Mouse (Mus musculus) lung, adult 2 months (tissue): ENCODE data around the gene Tank. TPM values are rescaled to one million over a fixed set of nuclear protein-coding genes. Genes with fewer than 3 reads are reported as not detected.

Experiments used
- DNase-seq: peaks from one replicate; pipeline ENCODE4 v3.0.0; 2022
- H3K4me1 ChIP-seq: fragments of 200-500 bp; 2 replicates; pipeline ENCODE4 v1.6.1; 2011; ENCODE audit warnings: low read length; ENCODE audit not compliant: control insufficient read depth, insufficient read depth
- H3K4me3 ChIP-seq: fragments of 200-500 bp; replicated peaks from 2 replicates; pipeline ENCODE3; 2011; ENCODE audit warnings: low read depth, mild to moderate bottlenecking, control low read depth, low read length; ENCODE audit errors: extremely low read depth
- CTCF ChIP-seq: fragments of 200-500 bp; IDR thresholded peaks from 2 replicates; pipeline ENCODE4 v1.5.1; 2011; ENCODE audit warnings: mild to moderate bottlenecking, low read length, control low read depth; ENCODE audit not compliant: insufficient read depth
- POLR2A ChIP-seq: fragments of 200-500 bp; IDR thresholded peaks from 2 replicates; pipeline ENCODE4 v1.6.1; 2011; ENCODE audit warnings: low read depth, mild to moderate bottlenecking, control low read depth, low read length, borderline replicate concordance; ENCODE audit errors: extremely low read depth
- WGBS: fragments of 180-500 bp; shearing (Covaris S2); methylation state at CpG from one replicate; pipeline ENCODE4 v1.1.7; 2018; 5-methylcytosine and 5-hydroxymethylcytosine counted together
- polyA plus RNA-seq: library from polyadenylated mRNA; depleted of rRNA; stranded (reverse); fragments of >200 nt; gene quantifications from 2 replicates; pipeline ENCODE4 v1.2.3, GENCODE M21; 2012; rRNA removed

The Tank gene
- polyA plus RNA-seq: 4.1 and 7.1 TPM in 2 replicates

- no peak within 1 kb of the TSS for H3K4me3 ChIP-seq
- no peak for DNase-seq
- 71% methylated on average over 10 of the region's 10 CpGs for WGBS
- no peaks in the 10 kb centered on the region; the same call in 1 of the 2 replicates for H3K4me1 ChIP-seq
- TF ChIP-seq POLR2A (no peak), CTCF (no peak)
Measured at GRCm38 (mm10) chr2:61578433-61578832, at the start of gene Tank. TSS of gene Tank (plus strand) at chr2:61578585.

- no peak for DNase-seq
- 60% methylated on average over 3 of the region's 3 CpGs for WGBS
- TF ChIP-seq CTCF: no peak
- Histone ChIP-seq H3K4me1 (0 out of 2 replicates have a peak, but pooled peaks cover 3% of the 10 kb centered on the region), H3K4me3 (no peak overlapping the region)
Measured at GRCm38 (mm10) chr2:61532326-61532725, 46.1 kb upstream of the Tank start.

- DNase-seq: no peak
- 44% methylated on average over 2 of the region's 2 CpGs for WGBS
- Histone ChIP-seq H3K4me3 (no peak overlapping the region), H3K4me1 (0 out of 2 replicates have a peak, but pooled peaks cover 3% of the 10 kb centered on the region)
- TF ChIP-seq POLR2A (no peak), CTCF (no peak)
Measured at GRCm38 (mm10) chr2:61533131-61533530, 45.3 kb upstream of the Tank start.

- Histone ChIP-seq H3K4me3 (no peak overlapping the region), H3K4me1 (0 out of 2 replicates have a peak, but pooled peaks cover 3% of the 10 kb centered on the region)
- no peak for DNase-seq
- WGBS: 78% methylated on average over 2 of the region's 2 CpGs
- TF ChIP-seq CTCF (no peak), POLR2A (no peak)
Measured at GRCm38 (mm10) chr2:61536901-61537300, 41.5 kb upstream of the Tank start.

GRCm38 (mm10) chr2:61539378-61539777 is 39.0 kb upstream of the Tank start:
- WGBS: 29% methylated on average over 2 of the region's 2 CpGs
- TF ChIP-seq POLR2A (no peak), CTCF (no peak)
- no peak overlapping the region for H3K4me3 ChIP-seq
- DNase-seq: no peak
- no peaks in the 10 kb centered on the region for H3K4me1 ChIP-seq

GRCm38 (mm10) chr2:61542426-61542825 is 36.0 kb upstream of the Tank start:
- no peak overlapping the region for H3K4me3 ChIP-seq
- no peak for DNase-seq
- H3K4me1 ChIP-seq: no peaks in the 10 kb centered on the region
- WGBS: 76% methylated on average over 2 of the region's 2 CpGs
- TF ChIP-seq CTCF (no peak), POLR2A (no peak)

GRCm38 (mm10) chr2:61545666-61546065 is 32.7 kb upstream of the Tank start:
- Histone ChIP-seq H3K4me3 (no peak overlapping the region), H3K4me1 (no peaks in the 10 kb centered on the region)
- DNase-seq: no peak
- 74% methylated on average over 3 of the region's 3 CpGs for WGBS
- TF ChIP-seq POLR2A (no peak), CTCF (no peak)

- 47% methylated on average over 2 of the region's 2 CpGs for WGBS
- DNase-seq: no peak
- Histone ChIP-seq H3K4me1 (no peaks in the 10 kb centered on the region), H3K4me3 (no peak overlapping the region)
- TF ChIP-seq POLR2A: no peak
- no peak for TF ChIP-seq CTCF
Measured at GRCm38 (mm10) chr2:61548021-61548420, 30.4 kb upstream of the Tank start.

GRCm38 (mm10) chr2:61551680-61552079 is 26.7 kb upstream of the Tank start:
- Histone ChIP-seq H3K4me1 (no peaks in the 10 kb centered on the region), H3K4me3 (no peak overlapping the region)
- WGBS: 74% methylated on average over 5 of the region's 5 CpGs
- TF ChIP-seq CTCF: no peak
- no peak for TF ChIP-seq POLR2A
- no peak for DNase-seq

- H3K4me1 ChIP-seq: no peaks in the 10 kb centered on the region
- no peak for DNase-seq
- TF ChIP-seq CTCF: no peak
- TF ChIP-seq POLR2A: no peak
- WGBS: 85% methylated on average over 7 of the region's 7 CpGs
- H3K4me3 ChIP-seq: no peak overlapping the region
Measured at GRCm38 (mm10) chr2:61555367-61555766, 23.0 kb upstream of the Tank start.
